Mouse (Mus musculus) olfactory bulb, adult 2 months (tissue): ENCODE measurements around the gene Mael. TPM values are rescaled to one million over a fixed set of nuclear protein-coding genes. Genes with fewer than 3 reads are reported as not detected.

ENCODE experiments used
- H3K27ac ChIP-seq: fragments of 200-500 bp; 2 replicates; pipeline ENCODE4 v1.5.1; 2012; ENCODE audit warnings: low read depth, low read length; ENCODE audit not compliant: insufficient read depth
- H3K4me1 ChIP-seq: fragments of 200-500 bp; 2 replicates; pipeline ENCODE4 v1.6.1; 2012; ENCODE audit warnings: low read length; ENCODE audit not compliant: control insufficient read depth, insufficient read depth
- H3K4me3 ChIP-seq: fragments of 200-500 bp; 2 replicates; pipeline ENCODE4 v1.5.1; 2012; ENCODE audit warnings: mild to moderate bottlenecking, low read depth, low read length, moderate library complexity; ENCODE audit not compliant: insufficient read depth
- CTCF ChIP-seq: fragments of 200-500 bp; IDR thresholded peaks from 2 replicates; pipeline ENCODE4 v1.5.1; 2012; ENCODE audit warnings: low read depth, mild to moderate bottlenecking, low read length, moderate library complexity; ENCODE audit not compliant: insufficient read depth
- POLR2A ChIP-seq: fragments of 200-500 bp; IDR thresholded peaks from 2 replicates; pipeline ENCODE4 v1.6.1; 2012; ENCODE audit warnings: mild to moderate bottlenecking, low read depth, low read length, moderate library complexity; ENCODE audit not compliant: insufficient read depth
- WGBS: fragments of 180-500 bp; shearing (Covaris S2); methylation state at CpG from one replicate; pipeline ENCODE4 v1.1.7; 2018; 5-methylcytosine and 5-hydroxymethylcytosine counted together
- polyA plus RNA-seq: library from polyadenylated mRNA; stranded (reverse); fragments of >200 nt; gene quantifications from 2 replicates; pipeline ENCODE4 v1.2.4, GENCODE M21; 2012; ENCODE audit warnings: low replicate concordance; ENCODE audit not compliant: missing spikeins, insufficient read depth, insufficient read length

Mael gene
- polyA plus RNA-seq, 1 experiment, result not detected

GRCm38 (mm10) chr1:166151341-166151740 lies 87.2 kb downstream of the Mael start:
- TF ChIP-seq POLR2A (no peak), CTCF (no peak)
- H3K4me1 ChIP-seq, result peaks cover 4% of the 10 kb centered on the region; the same call in 1 of the 2 replicates
- WGBS, result 61% methylated on average over 11 of the region's 11 CpGs
- H3K27ac ChIP-seq, result no peak overlapping the region
- no peak overlapping the region for H3K4me3 ChIP-seq

Other genes with a start within 250 kb of the Mael start
- gene Pou2f1, start 236.1 kb downstream of the Mael start, polyA plus RNA-seq, result 81.5 TPM in 1 of 2 replicates, not detected in the other
- gene Dusp27, start 110.8 kb downstream of the Mael start, polyA plus RNA-seq, result not detected in 2 replicates
- not detected in 2 replicates for gene Gpa33, start 108.5 kb downstream of the Mael start, polyA plus RNA-seq
- 36.7 and 55.3 TPM in 2 replicates for gene Ildr2, start 15.4 kb upstream of the Mael start, polyA plus RNA-seq
- gene Tada1, start 140.3 kb upstream of the Mael start, polyA plus RNA-seq, result not detected in 2 replicates
- gene Pogk, start 171.1 kb upstream of the Mael start, polyA plus RNA-seq, result 198 TPM in 1 of 2 replicates, not detected in the other